Mouse (Mus musculus): ENCODE results near the gene 1110051M20Rik. TPM values are rescaled to one million over a fixed set of nuclear protein-coding genes. Genes with fewer than 3 reads are reported as not detected.
"Not testable (repeated sequence)": the region's sequence is repeated elsewhere in the genome, so short reads cannot be mapped to it uniquely, and the experiment has no call there.

The 1110051M20Rik gene
- 146 and 158 TPM in 2 replicates for total RNA-seq (2014; rRNA removed)
- polyA plus RNA-seq (2015; fragmentation: Nextera tagmentation; extraction: Ambion mirVana), result 171 and 172 TPM in 2 replicates

DNA sequence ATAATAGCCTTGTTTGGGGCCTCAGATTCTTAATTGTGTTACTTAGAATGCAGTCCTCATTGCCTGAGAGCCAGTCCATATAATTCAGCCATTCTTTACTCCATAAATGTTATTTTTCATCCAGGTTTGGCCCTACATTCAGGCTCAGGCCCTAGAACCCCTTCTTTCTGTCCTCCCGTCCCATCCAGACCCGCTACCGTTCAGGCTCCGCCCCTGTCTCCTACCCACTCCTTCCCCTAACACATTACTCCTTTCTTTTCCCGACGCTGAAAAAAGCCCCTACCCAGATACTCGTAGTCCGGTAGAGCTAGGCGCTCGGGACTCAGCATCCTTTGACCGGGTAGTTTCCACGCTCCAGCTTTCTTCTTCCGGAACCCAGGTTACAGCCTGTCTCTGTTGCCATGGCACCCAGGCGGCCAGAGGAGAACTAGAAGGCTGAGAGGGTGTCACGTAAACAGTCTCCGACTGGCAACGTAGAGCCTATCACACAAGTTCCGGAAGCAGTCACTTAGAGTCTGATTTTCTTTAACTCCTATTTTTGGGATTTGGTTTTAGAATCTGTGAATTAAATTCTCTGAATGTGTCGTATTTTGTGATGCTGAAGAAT, at the start of gene 1110051M20Rik:
1110051M20Rik (minus strand) TSS at position 419 of the 607 bp plus-strand sequence.
- peak within 1 kb of the TSS; percentile 70 for H3K9ac ChIP-seq (replicated peaks; ENCODE audit: low read length, poor library complexity, severe bottlenecking)
- H3K9me3 ChIP-seq (ENCODE audit: low read length), result no peaks in the 10 kb centered on the region
- H3K27ac ChIP-seq (ENCODE audit: low read depth, low read length), result peak within 1 kb of the TSS; percentile 83
- H3K4me1 ChIP-seq (ENCODE audit: insufficient read depth, low read length), result 0 out of 2 replicates have a peak, but pooled peaks cover 2% of the 10 kb centered on the region
- TF ChIP-seq CTCF (IDR thresholded peaks at IDR 0.05), result no peak
- peak within 1 kb of the TSS; percentile 74 for H3K4me3 ChIP-seq (ENCODE audit: low read depth, low read length)
- no peaks in the 10 kb centered on the region for H3K36me3 ChIP-seq (ENCODE audit: insufficient read depth, low read length)
- no peaks in the 10 kb centered on the region for H3K27me3 ChIP-seq (ENCODE audit: insufficient read depth, low read length)
- under 1% methylated on average over 19 of the region's 19 CpGs for WGBS
- DNase-seq (ENCODE audit: low spot score), result peak; percentile 96
- peak; percentile 95 for ATAC-seq (ENCODE audit: low FRiP score)
- peak within 1 kb of the TSS; percentile 63 for H3K4me2 ChIP-seq (ENCODE audit: low read depth, low read length, poor library complexity, severe bottlenecking)

DNA sequence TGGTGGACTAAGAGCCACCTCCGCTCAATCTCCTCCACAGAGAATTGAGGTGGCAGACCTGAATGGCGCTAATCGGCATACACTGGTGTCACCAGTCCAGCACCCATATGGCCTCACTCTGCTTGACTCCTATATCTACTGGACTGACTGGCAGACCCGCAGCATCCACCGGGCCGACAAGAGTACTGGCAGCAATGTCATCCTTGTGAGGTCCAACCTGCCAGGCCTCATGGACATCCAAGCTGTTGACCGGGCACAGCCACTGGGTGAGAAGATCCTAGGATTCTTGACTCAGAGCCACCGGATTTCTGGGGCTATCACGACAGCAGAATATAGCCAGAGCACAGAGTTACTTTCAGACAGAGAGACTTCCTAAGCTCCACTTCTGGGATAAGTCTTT, 49.5 kb upstream of the 1110051M20Rik start:
- no peak overlapping the region for H3K27ac ChIP-seq (ENCODE audit: low read depth, low read length)
- H3K9me3 ChIP-seq (ENCODE audit: low read length), result no peaks in the 10 kb centered on the region
- H3K4me3 ChIP-seq (ENCODE audit: low read depth, low read length), result no peak overlapping the region
- TF ChIP-seq CTCF (IDR thresholded peaks at IDR 0.05), result no peak
- no peaks in the 10 kb centered on the region for H3K27me3 ChIP-seq (ENCODE audit: insufficient read depth, low read length)
- DNase-seq (ENCODE audit: low spot score) (no peak), ATAC-seq (ENCODE audit: low FRiP score) (no peak)
- no peak overlapping the region for H3K4me2 ChIP-seq (ENCODE audit: low read depth, low read length, poor library complexity, severe bottlenecking)
- no peak overlapping the region for H3K9ac ChIP-seq (replicated peaks; ENCODE audit: low read length, poor library complexity, severe bottlenecking)
- H3K36me3 ChIP-seq (ENCODE audit: insufficient read depth, low read length), result peaks cover 3% of the 10 kb centered on the region; the same call in 1 of the 2 replicates
- H3K4me1 ChIP-seq (ENCODE audit: insufficient read depth, low read length), result no peaks in the 10 kb centered on the region
- WGBS, result 96% methylated on average over 9 of the region's 9 CpGs

DNA sequence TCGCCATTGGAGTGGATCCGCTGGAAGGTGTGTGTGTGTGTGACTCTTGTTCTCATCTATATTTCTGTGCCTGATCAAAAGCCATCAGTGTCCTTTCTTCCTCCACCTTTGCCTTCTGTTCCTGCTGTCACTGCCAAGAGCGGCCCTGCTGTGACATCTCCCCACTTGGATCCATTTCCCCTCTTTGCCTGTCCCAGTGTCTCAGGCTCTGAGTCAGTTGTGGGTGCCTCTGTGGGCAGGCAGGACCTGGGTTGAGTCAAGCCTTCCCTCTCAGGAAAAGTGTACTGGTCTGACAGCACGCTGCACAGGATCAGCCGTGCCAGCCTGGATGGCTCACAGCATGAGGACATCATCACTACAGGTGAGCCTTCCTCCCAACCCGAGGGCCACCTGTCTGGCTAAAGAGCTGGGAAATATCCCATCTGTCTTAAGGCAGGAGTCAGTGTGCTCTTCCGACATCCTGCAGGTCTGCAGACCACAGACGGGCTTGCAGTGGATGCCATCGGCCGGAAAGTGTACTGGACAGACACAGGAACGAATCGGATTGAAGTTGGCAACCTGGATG, 47.6 kb upstream of the 1110051M20Rik start:
- Histone ChIP-seq H3K4me3 (ENCODE audit: low read depth, low read length) (no peak overlapping the region), H3K4me2 (ENCODE audit: low read depth, low read length, poor library complexity, severe bottlenecking) (no peak overlapping the region), H3K27me3 (ENCODE audit: insufficient read depth, low read length) (no peaks in the 10 kb centered on the region), H3K9ac (replicated peaks; ENCODE audit: low read length, poor library complexity, severe bottlenecking) (no peak overlapping the region), H3K27ac (ENCODE audit: low read depth, low read length) (no peak overlapping the region), H3K9me3 (ENCODE audit: low read length) (no peaks in the 10 kb centered on the region), H3K4me1 (ENCODE audit: insufficient read depth, low read length) (no peaks in the 10 kb centered on the region), H3K36me3 (ENCODE audit: insufficient read depth, low read length) (peaks cover 3% of the 10 kb centered on the region; the same call in 1 of the 2 replicates)
- 95% methylated on average over 12 of the region's 12 CpGs for WGBS
- DNase-seq (ENCODE audit: low spot score) (no peak), ATAC-seq (ENCODE audit: low FRiP score) (no peak)
- TF ChIP-seq CTCF (IDR thresholded peaks at IDR 0.05), result no peak

DNA sequence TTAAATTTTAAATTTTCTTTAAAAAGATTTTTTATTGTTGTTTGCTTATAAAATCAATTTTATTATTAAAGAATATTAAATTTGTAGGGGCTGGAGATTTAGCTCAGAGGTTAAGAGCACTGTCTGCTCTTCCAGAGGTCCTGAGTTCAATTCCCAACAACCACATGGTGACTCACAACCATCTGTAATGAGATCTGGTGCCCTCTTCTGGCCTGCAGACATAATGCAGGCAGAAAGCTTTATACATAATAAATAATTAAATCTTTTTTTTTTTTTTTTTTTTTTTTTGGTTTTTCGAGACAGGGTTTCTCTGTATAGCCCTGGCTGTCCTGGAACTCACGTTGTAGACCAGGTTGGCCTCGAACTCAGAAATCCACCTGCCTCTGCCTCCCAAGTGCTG, 42.8 kb upstream of the 1110051M20Rik start:
- H3K27me3 ChIP-seq (ENCODE audit: insufficient read depth, low read length); H3K9ac ChIP-seq (replicated peaks; ENCODE audit: low read length, poor library complexity, severe bottlenecking); ATAC-seq (ENCODE audit: low FRiP score); H3K36me3 ChIP-seq (ENCODE audit: insufficient read depth, low read length); H3K9me3 ChIP-seq (ENCODE audit: low read length); H3K4me3 ChIP-seq (ENCODE audit: low read depth, low read length); H3K4me2 ChIP-seq (ENCODE audit: low read depth, low read length, poor library complexity, severe bottlenecking); DNase-seq (ENCODE audit: low spot score); H3K4me1 ChIP-seq (ENCODE audit: insufficient read depth, low read length); H3K27ac ChIP-seq (ENCODE audit: low read depth, low read length): not testable (repeated sequence)
- peak; percentile 59 for TF ChIP-seq CTCF (IDR thresholded peaks at IDR 0.05)
- WGBS, result 82% methylated on average over 2 of the region's 3 CpGs

DNA sequence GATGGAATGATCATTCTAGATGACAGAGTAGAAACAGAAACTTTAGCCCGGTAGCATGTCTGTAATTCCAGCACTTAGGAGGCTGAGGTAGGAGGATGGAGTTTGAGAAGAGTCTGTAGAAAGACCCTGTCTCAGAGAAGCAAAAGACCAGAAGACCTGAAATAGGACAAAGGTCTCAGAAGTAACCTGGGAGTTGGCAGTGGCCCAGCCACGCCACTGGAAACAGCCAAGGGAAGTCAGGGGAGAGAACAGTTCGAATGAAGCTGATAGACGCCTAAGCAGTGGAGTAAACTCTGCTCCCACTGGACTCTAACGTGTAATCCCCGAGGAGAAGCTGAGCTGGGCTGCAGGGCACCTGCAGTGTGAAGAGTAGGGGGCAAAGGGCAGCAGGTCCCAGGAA, 40.8 kb upstream of the 1110051M20Rik start:
- no peak overlapping the region for H3K4me2 ChIP-seq (ENCODE audit: low read depth, low read length, poor library complexity, severe bottlenecking)
- H3K4me3 ChIP-seq (ENCODE audit: low read depth, low read length), result no peak overlapping the region
- ATAC-seq (ENCODE audit: low FRiP score), result no peak
- no peaks in the 10 kb centered on the region for H3K4me1 ChIP-seq (ENCODE audit: insufficient read depth, low read length)
- no peaks in the 10 kb centered on the region for H3K27me3 ChIP-seq (ENCODE audit: insufficient read depth, low read length)
- no peak overlapping the region for H3K27ac ChIP-seq (ENCODE audit: low read depth, low read length)
- no peak overlapping the region for H3K9ac ChIP-seq (replicated peaks; ENCODE audit: low read length, poor library complexity, severe bottlenecking)
- DNase-seq (ENCODE audit: low spot score), result no peak
- 85% methylated on average over 6 of the region's 6 CpGs for WGBS
- 0 out of 2 replicates have a peak, but pooled peaks cover 8% of the 10 kb centered on the region for H3K36me3 ChIP-seq (ENCODE audit: insufficient read depth, low read length)
- no peak for TF ChIP-seq CTCF (IDR thresholded peaks at IDR 0.05)
- no peaks in the 10 kb centered on the region for H3K9me3 ChIP-seq (ENCODE audit: low read length)

DNA sequence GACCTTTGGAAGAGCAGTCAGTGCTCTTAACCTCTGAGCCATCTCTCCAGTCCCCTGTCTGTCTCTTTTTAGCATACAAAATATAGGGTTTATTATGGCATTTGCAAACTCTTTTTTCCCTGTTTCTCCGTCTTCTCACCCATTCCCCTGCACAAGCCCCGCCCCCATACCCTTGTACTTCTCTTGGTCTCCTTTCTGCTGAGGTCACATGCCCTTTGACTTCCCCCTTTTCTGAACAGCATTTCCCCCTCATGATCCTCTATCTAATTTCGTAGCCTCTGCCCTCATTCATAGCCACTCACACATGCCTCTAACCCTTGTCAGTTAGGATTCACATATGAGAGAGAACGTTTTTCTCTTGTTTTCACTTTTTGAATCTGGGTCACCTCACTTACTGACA, 40.2 kb upstream of the 1110051M20Rik start:
- no peak for TF ChIP-seq CTCF (IDR thresholded peaks at IDR 0.05)
- WGBS, result 87% methylated on average over 4 of the region's 4 CpGs

More for the DNA sequence above, 40.2 kb upstream of the 1110051M20Rik start:
- DNase-seq (ENCODE audit: low spot score) (no peak), ATAC-seq (ENCODE audit: low FRiP score) (no peak)
- no peaks in the 10 kb centered on the region for H3K4me1 ChIP-seq (ENCODE audit: insufficient read depth, low read length)
- H3K27me3 ChIP-seq (ENCODE audit: insufficient read depth, low read length), result no peaks in the 10 kb centered on the region
- H3K27ac ChIP-seq (ENCODE audit: low read depth, low read length), result no peak overlapping the region
- 0 out of 2 replicates have a peak, but pooled peaks cover 7% of the 10 kb centered on the region for H3K36me3 ChIP-seq (ENCODE audit: insufficient read depth, low read length)
- H3K4me2 ChIP-seq (ENCODE audit: low read depth, low read length, poor library complexity, severe bottlenecking), result no peak overlapping the region
- H3K4me3 ChIP-seq (ENCODE audit: low read depth, low read length), result no peak overlapping the region
- H3K9me3 ChIP-seq (ENCODE audit: low read length), result no peaks in the 10 kb centered on the region
- no peak overlapping the region for H3K9ac ChIP-seq (replicated peaks; ENCODE audit: low read length, poor library complexity, severe bottlenecking)

Data from midbrain, postnatal 0 days (tissue).